In genomic region chr1:159923010-159923409, GRCm38 (mm10) we compare ENCODE assay signal across 9 mouse cellular contexts.
DNase-seq lines count a peak whose midpoint lies in the region; ATAC-seq and TF ChIP-seq lines count a peak whose summit lies in the region.
"Had no signal": no experiment of that assay in that cellular context is flagged by ENCODE, and none has a peak within 500 bp of the region (broad histone marks: within the 10 kb centered on the region; RNA-seq: fewer than 3 reads in every experiment).

No protein-coding gene starts in this region.

- H3K4me3 ChIP-seq in liver, postnatal 0 days (ENCODE audit: low read depth, low read length), result no peak overlapping the region
- H3K4me3 ChIP-seq: embryonic facial prominence, embryonic 12.5 days; liver, embryonic 15.5 days had no signal

- no peaks in the 10 kb centered on the region for H3K9me3 ChIP-seq in liver, postnatal 0 days (ENCODE audit: low read length)
- H3K9me3 ChIP-seq: embryonic facial prominence, embryonic 12.5 days; liver, embryonic 15.5 days had no signal

- DNase-seq in layer of hippocampus, adult 11-12 months (ENCODE audit: low spot score), result peak; percentile 17
- DNase-seq in layer of hippocampus, postnatal 25 days (ENCODE audit: extremely low spot score in 1 of 2, low spot score in 1 of 2), result no peak
- peak; percentile 39 for DNase-seq in gastrocnemius, postnatal 14 days
- DNase-seq in heart, postnatal 4 days, result peak; percentile 49
- DNase-seq in skeletal muscle tissue, adult 2 months (ENCODE audit: low read depth, low spot score), result peak; percentile 68
- no peak for DNase-seq in liver, postnatal 0 days
- no peak for DNase-seq in adrenal gland, adult 18-20 months (ENCODE audit: low spot score in 2 of 2)

- H3K4me2 ChIP-seq in liver, postnatal 0 days (ENCODE audit: low read depth, low read length), result no peak overlapping the region
- H3K4me2 ChIP-seq: embryonic facial prominence, embryonic 12.5 days; liver, embryonic 15.5 days had no signal

- ATAC-seq in liver, postnatal 0 days, result no peak

- no peaks in the 10 kb centered on the region for H3K36me3 ChIP-seq in liver, postnatal 0 days (replicated peaks; ENCODE audit: insufficient read depth, low read length)
- H3K36me3 ChIP-seq: embryonic facial prominence, embryonic 12.5 days; liver, embryonic 15.5 days had no signal

- H3K27me3 ChIP-seq in liver, postnatal 0 days (ENCODE audit: insufficient read depth, low read length), result no peaks in the 10 kb centered on the region
- H3K27me3 ChIP-seq: embryonic facial prominence, embryonic 12.5 days; liver, embryonic 15.5 days had no signal

- TF ChIP-seq CTCF in liver, postnatal 0 days (IDR thresholded peaks at IDR 0.05; ENCODE audit: low read depth), result no peak

- H3K27ac ChIP-seq in liver, postnatal 0 days (ENCODE audit: low read depth), result no peak overlapping the region
- H3K27ac ChIP-seq: embryonic facial prominence, embryonic 12.5 days; liver, embryonic 15.5 days had no signal

- intact Hi-C loops in gastrocnemius, postnatal 14 days (cut with DNase I; ENCODE audit: low total_unique reads), result no loop called here

- TF ChIP-seq EP300 in liver, postnatal 0 days (IDR thresholded peaks at IDR 0.05; ENCODE audit: low read depth), result no peak

- no peak overlapping the region for H3K9ac ChIP-seq in liver, postnatal 0 days (replicated peaks)
- H3K9ac ChIP-seq: embryonic facial prominence, embryonic 12.5 days; liver, embryonic 15.5 days had no signal

- no peaks in the 10 kb centered on the region for H3K4me1 ChIP-seq in liver, postnatal 0 days (ENCODE audit: insufficient read depth)
- H3K4me1 ChIP-seq: embryonic facial prominence, embryonic 12.5 days; liver, embryonic 15.5 days had no signal

- 76% methylated on average over 7 of the region's 7 CpGs for WGBS in liver, postnatal 0 days (ENCODE audit: insufficient replicate concordance)

Comparison
In these comparisons a context has a peak if more than half of its experiments do, and no peak if none do; other contexts are left out.
1. DNase-seq: peak in layer of hippocampus, adult 11-12 months (single experiment), gastrocnemius, postnatal 14 days (single experiment), heart, postnatal 4 days (single experiment) and skeletal muscle tissue, adult 2 months (single experiment); none in layer of hippocampus, postnatal 25 days (0 of 2), liver, postnatal 0 days (single experiment) and adrenal gland, adult 18-20 months (0 of 2).